Mouse (Mus musculus) stomach, embryonic 15.5 days (tissue): Measurements from ENCODE around the gene Mdfic. TPM values are rescaled to one million over a fixed set of nuclear protein-coding genes. Genes with fewer than 3 reads are reported as not detected.
A peak's percentile ranks its signal among the peaks of the same experiment; 100 is the strongest.

Source experiments
- ATAC-seq: fragments of 200-750 bp; cut with Nextera tagmentation; 2 replicates; pipeline ENCODE4 v1.8.0; 2017; ENCODE audit warnings: low read depth, moderate number of reproducible peaks, moderate TSS enrichment; ENCODE audit not compliant: insufficient read depth, low FRiP score
- H3K27ac ChIP-seq: fragments of 300-500 bp; sonication (generic); 2 replicates; pipeline ENCODE4 v1.5.1; 2015; ENCODE audit warnings: mild to moderate bottlenecking, inconsistent platforms
- H3K27me3 ChIP-seq: fragments of 300-500 bp; sonication (generic); replicated peaks from 2 replicates; pipeline ENCODE4 v1.6.1; 2015; ENCODE audit warnings: inconsistent platforms
- H3K36me3 ChIP-seq: fragments of 300-500 bp; sonication (generic); 2 replicates; pipeline ENCODE4 v1.6.1; 2015; ENCODE audit warnings: inconsistent platforms
- H3K4me1 ChIP-seq: fragments of 300-500 bp; sonication (generic); 2 replicates; pipeline ENCODE4 v1.6.1; 2015; ENCODE audit warnings: inconsistent platforms
- H3K4me2 ChIP-seq: fragments of 300-500 bp; sonication (generic); 2 replicates; pipeline ENCODE4 v1.6.1; 2015; ENCODE audit warnings: mild to moderate bottlenecking, inconsistent platforms
- H3K4me3 ChIP-seq: fragments of 300-500 bp; sonication (generic); replicated peaks from 2 replicates; pipeline ENCODE4 v1.5.1; 2015; ENCODE audit warnings: inconsistent platforms
- H3K9ac ChIP-seq: fragments of 300-500 bp; sonication (generic); 2 replicates; pipeline ENCODE4 v1.6.1; 2015; ENCODE audit warnings: inconsistent platforms
- H3K9me3 ChIP-seq: fragments of 300-500 bp; sonication (generic); 2 replicates; pipeline ENCODE4 v1.6.1; 2016; ENCODE audit warnings: inconsistent platforms
- WGBS: fragments of 180-500 bp; shearing (Covaris S2); methylation state at CpG from one replicate; pipeline ENCODE4 v1.1.7; 2015; 5-methylcytosine and 5-hydroxymethylcytosine counted together
- polyA plus RNA-seq: library from polyadenylated mRNA; unstranded; fragments of >200 nt; fragmentation: Nextera tagmentation; extraction: Ambion mirVana; gene quantifications from 2 replicates; pipeline ENCODE4 v1.2.1, GENCODE M21; 2015

Mdfic gene
- polyA plus RNA-seq, 1 experiment from 2014 or later: 9.1 TPM

DNA sequence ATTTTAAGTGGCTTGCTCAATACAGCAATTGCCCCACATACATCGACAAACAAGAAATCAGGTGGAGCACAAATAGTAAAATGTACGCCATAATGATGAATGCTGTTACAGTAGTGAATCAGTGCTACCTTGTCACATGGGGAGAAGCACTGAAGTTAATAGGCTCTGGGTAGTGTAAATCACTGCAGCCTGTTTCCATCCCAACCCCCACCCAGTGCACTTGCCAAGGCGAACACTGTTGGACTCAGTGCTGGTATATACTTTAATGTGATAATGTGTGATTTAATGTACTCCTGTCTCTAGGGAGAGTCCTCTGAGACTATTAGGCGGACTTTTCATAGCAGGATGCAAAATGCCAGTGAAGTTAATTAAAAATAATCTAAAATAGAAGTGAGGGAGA, 3.8 kb downstream of the Mdfic start:
- ATAC-seq: no peak
- no peaks in the 10 kb centered on the region for H3K9me3 ChIP-seq
- H3K4me1 ChIP-seq: peaks cover 3% of the 10 kb centered on the region; the same call in 1 of the 2 replicates
- H3K4me3 ChIP-seq: no peak overlapping the region
- H3K27me3 ChIP-seq: no peaks in the 10 kb centered on the region
- H3K9ac ChIP-seq: no peak overlapping the region
- 70% methylated on average over 4 of the region's 4 CpGs for WGBS
- H3K27ac ChIP-seq: no peak overlapping the region
- H3K4me2 ChIP-seq: no peak overlapping the region
- no peaks in the 10 kb centered on the region; the same call in 1 of the 2 replicates for H3K36me3 ChIP-seq

GRCm38 (mm10) chr6:15726422-15726821, 6.0 kb downstream of the Mdfic start:
- no peak overlapping the region for H3K27ac ChIP-seq
- no peaks in the 10 kb centered on the region; the same call in 1 of the 2 replicates for H3K36me3 ChIP-seq
- H3K4me3 ChIP-seq: no peak overlapping the region
- H3K4me2 ChIP-seq: no peak overlapping the region
- no peaks in the 10 kb centered on the region; the same call in 1 of the 2 replicates for H3K4me1 ChIP-seq
- no peaks in the 10 kb centered on the region for H3K9me3 ChIP-seq
- no peaks in the 10 kb centered on the region for H3K27me3 ChIP-seq
- no peak for ATAC-seq
- H3K9ac ChIP-seq: no peak overlapping the region
- 86% methylated on average over 6 of the region's 6 CpGs for WGBS

- 54% methylated on average over 4 of the region's 4 CpGs for WGBS
These were observed 7.4 kb downstream of the Mdfic start for GRCm38 (mm10) chr6:15727681-15728410.

DNA sequence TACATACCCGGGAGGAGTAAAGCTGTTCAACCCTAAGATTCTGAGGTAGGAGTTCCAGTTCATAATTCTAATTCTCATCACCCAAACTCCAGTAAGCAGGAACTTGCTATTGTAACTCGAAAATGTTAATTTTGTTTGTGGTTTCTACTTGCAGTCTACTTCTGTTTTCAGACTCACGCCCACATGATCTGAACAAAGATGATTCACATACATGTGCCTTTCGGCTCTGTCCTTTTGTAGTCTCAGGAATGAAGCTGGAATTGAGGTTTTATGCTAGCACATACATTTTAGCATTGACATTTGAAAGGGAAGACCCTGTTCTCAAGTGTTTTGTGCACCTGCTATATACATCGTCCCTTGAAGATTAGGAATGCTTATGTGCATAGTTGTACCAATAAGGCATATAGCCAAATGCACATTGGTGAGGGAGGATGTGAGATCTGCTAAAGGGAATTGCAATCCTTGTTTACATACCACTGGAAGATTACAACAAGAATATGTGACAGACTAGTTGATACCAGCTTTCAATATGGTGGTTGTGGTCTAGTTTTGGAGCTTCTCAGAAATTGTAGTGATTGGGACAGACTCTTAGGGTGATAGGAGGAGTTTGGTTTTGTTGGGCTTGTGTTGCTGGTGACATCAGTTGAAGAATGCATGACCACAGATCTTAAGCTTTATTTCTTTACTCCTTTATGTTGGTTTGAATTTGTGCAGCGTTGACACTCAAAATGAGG, 8.6 kb downstream of the Mdfic start:
- Histone ChIP-seq H3K9me3 (no peaks in the 10 kb centered on the region), H3K4me2 (no peak overlapping the region), H3K9ac (no peak overlapping the region), H3K27ac (no peak overlapping the region), H3K27me3 (no peaks in the 10 kb centered on the region), H3K4me1 (no peaks in the 10 kb centered on the region), H3K36me3 (no peaks in the 10 kb centered on the region; the same call in 1 of the 2 replicates), H3K4me3 (no peak overlapping the region)
- ATAC-seq: no peak
- 82% methylated on average over 6 of the region's 6 CpGs for WGBS

More at GRCm38 (mm10) chr6:15727681-15728410, 7.4 kb downstream of the Mdfic start:
- H3K27ac ChIP-seq: no peak overlapping the region
- H3K4me3 ChIP-seq: no peak overlapping the region
- no peak overlapping the region for H3K4me2 ChIP-seq
- no peaks in the 10 kb centered on the region; the same call in 1 of the 2 replicates for H3K36me3 ChIP-seq
- no peaks in the 10 kb centered on the region for H3K9me3 ChIP-seq
- H3K27me3 ChIP-seq: no peaks in the 10 kb centered on the region
- H3K4me1 ChIP-seq: no peaks in the 10 kb centered on the region
- no peak overlapping the region for H3K9ac ChIP-seq
- ATAC-seq: no peak

- H3K36me3 ChIP-seq: no peaks in the 10 kb centered on the region
- no peak overlapping the region for H3K27ac ChIP-seq
- H3K4me3 ChIP-seq: no peak overlapping the region
- H3K4me1 ChIP-seq: no peaks in the 10 kb centered on the region
- H3K9ac ChIP-seq: no peak overlapping the region
- no peaks in the 10 kb centered on the region for H3K9me3 ChIP-seq
- ATAC-seq: no peak
- H3K27me3 ChIP-seq: no peaks in the 10 kb centered on the region
- H3K4me2 ChIP-seq: no peak overlapping the region
- WGBS: 84% methylated on average over 2 of the region's 2 CpGs
These were observed 9.8 kb downstream of the Mdfic start for GRCm38 (mm10) chr6:15730258-15730657.

DNA sequence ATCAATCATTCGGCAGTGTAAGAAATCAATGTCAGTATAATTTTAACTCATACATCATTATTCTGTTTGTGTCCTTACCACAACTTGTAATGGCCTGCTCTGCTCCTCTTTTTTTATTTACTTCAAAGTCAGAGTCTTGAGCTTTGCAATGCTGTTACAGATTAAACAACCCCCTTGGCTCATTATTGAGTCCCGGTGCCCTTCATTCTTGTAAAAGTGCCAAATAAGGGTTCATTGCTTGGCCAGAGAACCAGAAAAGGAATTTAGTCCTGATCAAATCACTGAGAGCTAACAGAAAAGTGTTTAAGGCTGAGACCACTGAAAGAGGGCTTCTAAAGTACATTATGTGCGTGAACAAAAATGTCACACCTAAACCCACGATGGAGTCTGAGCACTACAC, 10.2 kb downstream of the Mdfic start:
- H3K9me3 ChIP-seq: no peaks in the 10 kb centered on the region
- no peak for ATAC-seq
- H3K4me3 ChIP-seq: no peak overlapping the region
- no peak overlapping the region for H3K4me2 ChIP-seq
- no peaks in the 10 kb centered on the region for H3K27me3 ChIP-seq
- H3K27ac ChIP-seq: no peak overlapping the region
- no peaks in the 10 kb centered on the region for H3K4me1 ChIP-seq
- WGBS: 70% methylated on average over 4 of the region's 4 CpGs
- H3K36me3 ChIP-seq: no peaks in the 10 kb centered on the region
- H3K9ac ChIP-seq: no peak overlapping the region

- Histone ChIP-seq H3K36me3 (no peaks in the 10 kb centered on the region), H3K27me3 (no peaks in the 10 kb centered on the region), H3K4me3 (no peak overlapping the region), H3K4me1 (no peaks in the 10 kb centered on the region), H3K9me3 (no peaks in the 10 kb centered on the region), H3K4me2 (no peak overlapping the region), H3K9ac (no peak overlapping the region), H3K27ac (no peak overlapping the region)
- WGBS: 65% methylated on average over 7 of the region's 7 CpGs
- no peak for ATAC-seq
These were observed 11.0 kb downstream of the Mdfic start for GRCm38 (mm10) chr6:15731452-15731851.

DNA sequence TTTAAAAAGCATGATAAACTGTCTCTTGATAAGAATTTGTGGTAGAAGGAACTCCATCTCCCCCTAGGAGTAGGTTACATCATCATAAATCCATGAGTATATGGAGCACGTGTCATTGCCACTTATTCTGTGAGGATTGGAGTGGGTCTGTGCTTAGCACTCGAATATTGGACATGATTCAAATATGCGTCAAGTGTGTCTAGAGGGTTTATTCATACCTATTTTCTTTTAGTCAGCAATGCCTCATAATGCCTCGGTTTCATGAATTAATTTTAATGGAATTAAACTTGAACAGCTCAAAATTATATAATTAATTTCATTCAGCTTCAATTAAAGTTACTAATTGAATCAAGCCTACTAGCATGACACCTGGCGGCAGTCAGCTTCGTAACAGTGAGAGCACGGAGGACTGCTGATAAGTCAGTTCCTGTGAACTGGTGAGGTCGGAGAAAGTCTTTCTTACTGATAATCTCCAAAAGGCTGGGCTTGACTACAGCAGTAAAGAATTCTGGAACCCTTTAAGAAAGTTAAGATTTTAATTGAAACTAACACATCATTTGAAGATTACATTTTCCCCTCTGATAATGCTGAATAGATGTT, 17.0 kb downstream of the Mdfic start:
- Histone ChIP-seq H3K4me2 (no peak overlapping the region), H3K9ac (no peak overlapping the region), H3K27me3 (no peaks in the 10 kb centered on the region), H3K4me3 (no peak overlapping the region), H3K4me1 (no peaks in the 10 kb centered on the region), H3K9me3 (no peaks in the 10 kb centered on the region), H3K27ac (no peak overlapping the region), H3K36me3 (0 out of 2 replicates have a peak, but pooled peaks cover 2% of the 10 kb centered on the region)
- ATAC-seq: no peak
- WGBS: 56% methylated on average over 8 of the region's 8 CpGs

DNA sequence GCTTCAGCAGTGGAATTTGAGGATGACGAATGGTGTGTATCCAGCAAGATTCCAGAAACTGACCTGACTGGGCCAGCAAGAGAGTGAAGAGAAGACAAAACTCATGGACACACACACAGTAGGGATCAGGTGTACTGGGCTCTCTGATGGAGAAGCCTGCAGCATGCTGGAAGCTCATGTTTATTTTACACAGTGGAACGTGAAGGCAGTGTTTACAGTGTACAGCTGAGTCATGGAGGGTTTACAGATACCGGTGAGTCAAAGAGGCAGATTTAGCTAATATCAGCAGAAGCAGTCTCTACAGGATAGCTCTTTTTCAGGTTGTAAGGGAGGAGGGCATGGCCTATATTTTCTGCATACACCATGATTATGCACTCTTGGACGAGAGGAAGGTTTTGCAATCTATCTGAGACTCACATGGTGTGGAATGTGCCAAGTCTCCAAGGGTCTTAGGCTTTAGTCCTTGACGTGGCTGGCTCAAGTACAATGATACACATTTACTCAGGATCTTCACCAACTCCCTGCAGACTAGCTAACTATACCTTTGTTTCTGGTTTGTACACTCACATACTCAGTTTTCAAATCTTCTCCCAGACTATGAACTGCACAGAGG, 18.0 kb downstream of the Mdfic start:
- no peak overlapping the region for H3K4me3 ChIP-seq
- H3K9ac ChIP-seq: no peak overlapping the region
- H3K4me2 ChIP-seq: no peak overlapping the region
- 0 out of 2 replicates have a peak overlapping the region, but pooled peaks have one; percentile 0 for H3K27ac ChIP-seq
- no peaks in the 10 kb centered on the region for H3K27me3 ChIP-seq
- 34% methylated on average over 5 of the region's 5 CpGs for WGBS
- peak; percentile 84 for ATAC-seq
- 0 out of 2 replicates have a peak, but pooled peaks cover 2% of the 10 kb centered on the region for H3K36me3 ChIP-seq
- H3K9me3 ChIP-seq: no peaks in the 10 kb centered on the region
- peaks cover 9% of the 10 kb centered on the region for H3K4me1 ChIP-seq

- no peak for ATAC-seq
- no peaks in the 10 kb centered on the region for H3K9me3 ChIP-seq
- H3K36me3 ChIP-seq: 0 out of 2 replicates have a peak, but pooled peaks cover 2% of the 10 kb centered on the region
- H3K4me2 ChIP-seq: no peak overlapping the region
- H3K27ac ChIP-seq: no peak overlapping the region
- H3K9ac ChIP-seq: no peak overlapping the region
- no peaks in the 10 kb centered on the region for H3K27me3 ChIP-seq
- H3K4me1 ChIP-seq: peaks cover 11% of the 10 kb centered on the region
- 88% methylated on average over 3 of the region's 3 CpGs for WGBS
- H3K4me3 ChIP-seq: no peak overlapping the region
These were observed 18.7 kb downstream of the Mdfic start for GRCm38 (mm10) chr6:15739132-15739531.

DNA sequence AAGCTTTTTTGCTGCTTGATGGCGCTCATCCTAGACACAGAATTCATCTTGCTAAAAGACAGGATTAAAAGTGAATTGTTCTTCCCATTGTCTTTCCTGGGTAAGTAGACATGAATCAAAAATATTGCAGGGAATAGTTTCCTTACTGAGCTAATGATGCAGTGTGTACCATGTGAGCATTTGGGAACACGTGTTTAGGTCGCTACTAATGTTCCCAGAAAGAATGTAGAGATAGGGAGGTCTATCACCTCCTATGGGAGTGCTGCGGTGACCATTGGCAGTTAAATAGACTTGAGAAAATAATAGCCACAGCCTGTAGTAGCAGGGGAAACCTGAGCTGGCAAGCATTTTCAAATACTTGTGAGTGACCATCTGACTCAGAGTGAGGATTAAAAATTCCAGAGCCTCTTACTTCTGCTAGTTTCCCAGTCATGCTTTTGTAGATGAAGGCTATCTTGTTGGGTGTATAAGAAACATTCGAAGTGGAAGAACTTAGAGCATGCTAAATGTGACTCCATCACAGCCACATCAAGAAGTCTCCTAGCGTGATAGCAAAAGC, 22.2 kb downstream of the Mdfic start:
- Histone ChIP-seq H3K27me3 (no peaks in the 10 kb centered on the region), H3K36me3 (peaks cover 2% of the 10 kb centered on the region; the same call in 1 of the 2 replicates), H3K9me3 (no peaks in the 10 kb centered on the region), H3K4me1 (peaks cover 11% of the 10 kb centered on the region), H3K27ac (no peak overlapping the region), H3K4me3 (no peak overlapping the region), H3K9ac (no peak overlapping the region), H3K4me2 (no peak overlapping the region)
- ATAC-seq: no peak
- WGBS: 85% methylated on average over 6 of the region's 6 CpGs
